ENCODE assay signal across 8 mouse cellular contexts in genomic region chr7:3332619-3333521, GRCm38 (mm10). TPM values are rescaled to one million over a fixed set of nuclear protein-coding genes. Genes with fewer than 3 reads are reported as not detected.
A peak's percentile ranks its signal among the peaks of the same experiment; 100 is the strongest.
DNase-seq lines count a peak whose midpoint lies in the region; ATAC-seq lines count a peak whose summit lies in the region.

Cacng7 (plus strand) TSS chr7:3332955.

- WGBS in forebrain, embryonic 16.5 days, result under 1% methylated on average over 61 of the region's 65 CpGs
- under 1% methylated on average over 49 of the region's 65 CpGs for WGBS in hindbrain, embryonic 13.5 days
- WGBS in limb, embryonic 12.5 days, result under 1% methylated on average over 64 of the region's 65 CpGs
- WGBS in neural tube, embryonic 13.5 days, result under 1% methylated on average over 62 of the region's 65 CpGs

- H3K4me3 ChIP-seq in forebrain, embryonic 16.5 days (replicated peaks; ENCODE audit: low read length), result peak within 1 kb of the TSS; percentile 93
- H3K4me3 ChIP-seq in hindbrain, embryonic 13.5 days, result peak within 1 kb of the TSS; percentile 77
- peak within 1 kb of the TSS; percentile 75 for H3K4me3 ChIP-seq in limb, embryonic 12.5 days (replicated peaks)
- peak within 1 kb of the TSS; percentile 79 for H3K4me3 ChIP-seq in neural tube, embryonic 13.5 days

- ATAC-seq in forebrain, embryonic 16.5 days, result peak; percentile 83
- peak; percentile 70 for ATAC-seq in hindbrain, embryonic 13.5 days (ENCODE audit: low FRiP score)
- no peak for ATAC-seq in limb, embryonic 12.5 days (ENCODE audit: insufficient number of reproducible peaks, insufficient read depth, low FRiP score, low TSS enrichment, low read depth)
- ATAC-seq in neural tube, embryonic 13.5 days (ENCODE audit: low read depth), result peak; percentile 84
- no peak for ATAC-seq in erythroblast, adult 5-6 weeks (replicated peaks; ENCODE audit: low FRiP score, poor library complexity, severe bottlenecking)

- peaks cover 16% of the 10 kb centered on the region for H3K4me1 ChIP-seq in forebrain, embryonic 16.5 days (replicated peaks; ENCODE audit: control insufficient read depth, insufficient read depth, low read length)
- H3K4me1 ChIP-seq in hindbrain, embryonic 13.5 days (replicated peaks), result peaks cover 20% of the 10 kb centered on the region
- H3K4me1 ChIP-seq in limb, embryonic 12.5 days (replicated peaks), result peaks cover 21% of the 10 kb centered on the region
- H3K4me1 ChIP-seq in neural tube, embryonic 13.5 days (replicated peaks), result peaks cover 20% of the 10 kb centered on the region

- peak; percentile 24 to 41 for DNase-seq in adrenal gland, adult (ENCODE audit: inconsistent age in 2 of 2, low spot score in 1 of 2)
- DNase-seq in adrenal gland, adult 8-10 months, result no peak
- peak; percentile 63 for DNase-seq in cerebellum, adult 11 months

- H3K4me2 ChIP-seq in forebrain, embryonic 16.5 days (ENCODE audit: low read length), result peak within 1 kb of the TSS; percentile 62
- peak within 1 kb of the TSS; percentile 79 for H3K4me2 ChIP-seq in hindbrain, embryonic 13.5 days
- peak within 1 kb of the TSS; percentile 77 for H3K4me2 ChIP-seq in limb, embryonic 12.5 days
- H3K4me2 ChIP-seq in neural tube, embryonic 13.5 days, result peak within 1 kb of the TSS; percentile 84

- peak within 1 kb of the TSS; percentile 86 for H3K27ac ChIP-seq in forebrain, embryonic 16.5 days (ENCODE audit: low read length)
- H3K27ac ChIP-seq in hindbrain, embryonic 13.5 days, result peak within 1 kb of the TSS; percentile 86
- peak within 1 kb of the TSS; percentile 89 for H3K27ac ChIP-seq in limb, embryonic 12.5 days
- H3K27ac ChIP-seq in neural tube, embryonic 13.5 days (replicated peaks), result peak within 1 kb of the TSS; percentile 85

- H3K9me3 ChIP-seq in forebrain, embryonic 16.5 days (ENCODE audit: control insufficient read depth, low read length), result no peaks in the 10 kb centered on the region
- no peaks in the 10 kb centered on the region for H3K9me3 ChIP-seq in hindbrain, embryonic 13.5 days
- H3K9me3 ChIP-seq in limb, embryonic 12.5 days, result no peaks in the 10 kb centered on the region
- H3K9me3 ChIP-seq in neural tube, embryonic 13.5 days, result no peaks in the 10 kb centered on the region

- H3K27me3 ChIP-seq in forebrain, embryonic 16.5 days (replicated peaks; ENCODE audit: control insufficient read depth, insufficient read depth, low read length), result 0 out of 2 replicates have a peak, but pooled peaks cover 2% of the 10 kb centered on the region
- peaks cover 13% of the 10 kb centered on the region for H3K27me3 ChIP-seq in hindbrain, embryonic 13.5 days
- peaks cover 12% of the 10 kb centered on the region for H3K27me3 ChIP-seq in limb, embryonic 12.5 days
- peaks cover 13% of the 10 kb centered on the region for H3K27me3 ChIP-seq in neural tube, embryonic 13.5 days

- H3K9ac ChIP-seq in forebrain, embryonic 16.5 days (replicated peaks; ENCODE audit: low read depth, low read length), result peak within 1 kb of the TSS; percentile 93
- peak within 1 kb of the TSS; percentile 89 for H3K9ac ChIP-seq in hindbrain, embryonic 13.5 days
- H3K9ac ChIP-seq in limb, embryonic 12.5 days (replicated peaks), result peak within 1 kb of the TSS; percentile 80
- peak within 1 kb of the TSS; percentile 89 for H3K9ac ChIP-seq in neural tube, embryonic 13.5 days

- no peaks in the 10 kb centered on the region for H3K36me3 ChIP-seq in forebrain, embryonic 16.5 days (ENCODE audit: control insufficient read depth, insufficient read depth)
- H3K36me3 ChIP-seq in hindbrain, embryonic 13.5 days, result peaks cover 4% of the 10 kb centered on the region; the same call in 1 of the 2 replicates
- peaks cover 12% of the 10 kb centered on the region for H3K36me3 ChIP-seq in limb, embryonic 12.5 days
- H3K36me3 ChIP-seq in neural tube, embryonic 13.5 days, result no peaks in the 10 kb centered on the region

RNA-seq across cellular contexts. Expression of gene Cacng7, which starts in this region (rescaled TPM):
- total RNA-seq in adrenal gland, adult 8-10 months (2022), result 10 to 100 TPM in 2 of 4 experiments, 1 to 10 TPM in 2; 9.1 to 25.6 (median 14.2) TPM
- 2.8 and 4.3 TPM in 2 replicates for polyA plus RNA-seq in forebrain, embryonic 16.5 days (2015; fragmentation: Nextera tagmentation; extraction: Ambion mirVana)
- 4.3 and 4.7 TPM in 2 replicates for polyA plus RNA-seq in hindbrain, embryonic 13.5 days (2015; fragmentation: Nextera tagmentation; extraction: Ambion mirVana)
- 3.0 and 3.1 TPM in 2 replicates for polyA plus RNA-seq in limb, embryonic 12.5 days (2016; fragmentation: Nextera tagmentation; extraction: Ambion mirVana)
- polyA plus RNA-seq in neural tube, embryonic 13.5 days (2015; fragmentation: Nextera tagmentation; extraction: Ambion mirVana), result 4.2 and 4.5 TPM in 2 replicates
- total RNA-seq in erythroblast, adult 5-6 weeks (2015; ENCODE audit: low replicate concordance), result not detected in 2 replicates
- total RNA-seq in erythroblast, adult 5-6 weeks (2017; ENCODE audit: low replicate concordance), result 0.26 TPM in 1 of 2 replicates, not detected in the other

Comparison
In these comparisons a context has a peak if more than half of its experiments do, and no peak if none do; other contexts are left out.
1. RNA of gene Cacng7 (total RNA-seq): 9.1 to 25.6 TPM in adrenal gland, adult 8-10 months; 0.26 TPM in erythroblast, adult 5-6 weeks; every median in the first group is over 4 times any median in the second.
2. ATAC-seq: peak in forebrain, embryonic 16.5 days (single experiment), hindbrain, embryonic 13.5 days (single experiment) and neural tube, embryonic 13.5 days (single experiment); none in limb, embryonic 12.5 days (single experiment) and erythroblast, adult 5-6 weeks (single experiment).
3. Peak in every context shown above with its lines, with median percentiles within 50 percentile points of each other: H3K27ac ChIP-seq, H3K4me2 ChIP-seq, H3K4me3 ChIP-seq and H3K9ac ChIP-seq.